Mouse (Mus musculus): ENCODE results near the gene Mvk. TPM values are rescaled to one million over a fixed set of nuclear protein-coding genes. Genes with fewer than 3 reads are reported as not detected.
A peak's percentile ranks its signal among the peaks of the same experiment; 100 is the strongest.

Gene Mvk
- polyA plus RNA-seq, 1 experiment from 2014 or later, result 50.7 TPM

GRCm38 (mm10) chr5:114421561-114422298 is 22.3 kb upstream of the Mvk start:
- Histone ChIP-seq H3K9me3 (no peaks in the 10 kb centered on the region), H3K4me2 (replicated peaks) (no peak overlapping the region), H3K36me3 (peaks cover 49% of the 10 kb centered on the region), H3K4me1 (replicated peaks) (peaks cover 6% of the 10 kb centered on the region; the same call in 1 of the 2 replicates), H3K4me3 (replicated peaks) (no peak overlapping the region), H3K9ac (replicated peaks) (no peak overlapping the region), H3K27me3 (no peaks in the 10 kb centered on the region), H3K27ac (no peak overlapping the region)
- no peak for ATAC-seq
- WGBS, result 81% methylated on average over 11 of the region's 11 CpGs

- whole genome bisulfite sequencing, result 49% methylated on average over 5 of the region's 5 CpGs
- H3K4me3 ChIP-seq (replicated peaks), result no peak overlapping the region
- H3K36me3 ChIP-seq, result peaks cover 40% of the 10 kb centered on the region
- H3K9me3 ChIP-seq, result no peaks in the 10 kb centered on the region
- H3K27me3 ChIP-seq, result no peaks in the 10 kb centered on the region
- ATAC-seq, result no peak
- peaks cover 6% of the 10 kb centered on the region; the same call in 1 of the 2 replicates for H3K4me1 ChIP-seq (replicated peaks)
- no peak overlapping the region for H3K27ac ChIP-seq
- no peak overlapping the region for H3K9ac ChIP-seq (replicated peaks)
- H3K4me2 ChIP-seq (replicated peaks), result no peak overlapping the region
Observed at GRCm38 (mm10) chr5:114422591-114422990, 21.5 kb upstream of the Mvk start.

DNA sequence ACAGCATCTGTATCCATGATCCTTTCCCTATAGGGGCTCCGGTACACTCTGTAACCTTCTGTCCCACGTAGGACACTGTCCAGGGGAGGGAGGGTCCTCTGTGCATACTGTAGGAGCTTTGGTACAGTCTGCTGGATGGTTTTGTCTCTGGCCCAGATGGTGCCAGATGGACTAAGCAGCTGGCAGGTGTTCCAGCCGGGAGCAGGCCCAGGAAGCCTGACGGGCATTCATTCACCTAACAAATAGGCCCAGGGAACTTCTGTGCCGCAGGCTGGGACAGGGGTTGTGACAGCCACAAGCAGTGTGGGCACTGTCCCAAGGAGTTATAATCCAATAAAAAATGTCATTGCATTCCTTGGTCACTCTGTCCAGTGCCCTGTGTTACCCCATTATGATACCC is 20.1 kb upstream of the Mvk start:
- H3K27ac ChIP-seq, result no peak overlapping the region
- no peaks in the 10 kb centered on the region for H3K27me3 ChIP-seq
- H3K9ac ChIP-seq (replicated peaks), result peak overlapping the region; percentile 11; the same call in 1 of the 2 replicates
- 75% methylated on average over 5 of the region's 5 CpGs for WGBS
- H3K4me2 ChIP-seq (replicated peaks), result no peak overlapping the region
- H3K4me3 ChIP-seq (replicated peaks), result no peak overlapping the region
- H3K4me1 ChIP-seq (replicated peaks), result peaks cover 6% of the 10 kb centered on the region; the same call in 1 of the 2 replicates
- peaks cover 26% of the 10 kb centered on the region for H3K36me3 ChIP-seq
- no peak for ATAC-seq
- no peaks in the 10 kb centered on the region for H3K9me3 ChIP-seq

DNA sequence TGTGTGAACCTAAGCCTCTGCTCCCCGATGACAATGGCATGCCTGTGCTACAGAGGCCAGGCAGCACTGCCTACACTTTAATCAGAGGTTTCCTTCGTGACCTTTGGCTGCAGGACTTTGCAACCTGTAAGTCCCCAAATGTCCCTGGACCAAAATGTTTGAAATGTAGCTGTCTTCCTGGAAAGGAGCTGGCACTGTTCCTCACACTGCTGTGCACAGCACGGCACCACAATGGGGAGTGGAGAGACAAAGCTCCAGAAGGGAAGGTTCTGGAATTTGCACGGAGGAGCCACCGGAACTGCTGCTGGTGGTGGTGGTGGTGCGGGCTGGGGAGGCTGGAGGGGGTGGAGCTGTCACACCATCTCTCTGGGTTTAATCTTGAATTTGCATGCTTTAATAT is 17.3 kb upstream of the Mvk start:
- ATAC-seq, result no peak
- no peak overlapping the region for H3K9ac ChIP-seq (replicated peaks)
- no peak overlapping the region for H3K27ac ChIP-seq
- H3K4me2 ChIP-seq (replicated peaks), result no peak overlapping the region
- WGBS, result 76% methylated on average over 6 of the region's 6 CpGs
- H3K27me3 ChIP-seq, result no peaks in the 10 kb centered on the region
- no peak overlapping the region for H3K4me3 ChIP-seq (replicated peaks)
- no peaks in the 10 kb centered on the region for H3K9me3 ChIP-seq
- peaks cover 6% of the 10 kb centered on the region; the same call in 1 of the 2 replicates for H3K4me1 ChIP-seq (replicated peaks)
- H3K36me3 ChIP-seq, result no peaks in the 10 kb centered on the region

DNA sequence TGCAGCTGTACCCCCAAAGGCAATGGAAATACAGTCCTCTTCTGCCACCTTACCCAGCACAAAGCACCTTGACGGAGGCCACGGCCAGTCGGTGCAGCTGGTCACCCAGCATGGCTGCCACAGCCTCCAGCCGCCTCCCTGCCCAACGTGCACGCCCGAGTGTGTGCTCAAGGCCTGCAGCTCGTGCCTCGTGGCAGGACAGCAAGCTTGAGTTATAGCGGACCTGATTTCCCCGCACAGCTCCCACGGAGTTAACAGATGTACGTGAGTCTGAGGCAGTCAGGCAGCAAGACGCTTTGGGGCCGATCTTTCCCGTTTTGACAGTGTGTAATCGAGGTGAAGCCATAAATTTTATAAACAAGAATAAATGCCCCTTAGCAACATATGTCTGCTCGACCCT is 15.4 kb upstream of the Mvk start:
- no peak for ATAC-seq
- Histone ChIP-seq H3K27me3 (no peaks in the 10 kb centered on the region), H3K9me3 (no peaks in the 10 kb centered on the region), H3K4me2 (replicated peaks) (no peak overlapping the region), H3K27ac (no peak overlapping the region), H3K36me3 (0 out of 2 replicates have a peak, but pooled peaks cover 3% of the 10 kb centered on the region), H3K4me3 (replicated peaks) (no peak overlapping the region), H3K4me1 (replicated peaks) (peaks cover 4% of the 10 kb centered on the region; the same call in 1 of the 2 replicates), H3K9ac (replicated peaks) (no peak overlapping the region)
- 80% methylated on average over 18 of the region's 18 CpGs for WGBS

- WGBS, result 88% methylated on average over 7 of the region's 7 CpGs
- ATAC-seq, result no peak
Observed at GRCm38 (mm10) chr5:114429781-114430180, 14.3 kb upstream of the Mvk start.

DNA sequence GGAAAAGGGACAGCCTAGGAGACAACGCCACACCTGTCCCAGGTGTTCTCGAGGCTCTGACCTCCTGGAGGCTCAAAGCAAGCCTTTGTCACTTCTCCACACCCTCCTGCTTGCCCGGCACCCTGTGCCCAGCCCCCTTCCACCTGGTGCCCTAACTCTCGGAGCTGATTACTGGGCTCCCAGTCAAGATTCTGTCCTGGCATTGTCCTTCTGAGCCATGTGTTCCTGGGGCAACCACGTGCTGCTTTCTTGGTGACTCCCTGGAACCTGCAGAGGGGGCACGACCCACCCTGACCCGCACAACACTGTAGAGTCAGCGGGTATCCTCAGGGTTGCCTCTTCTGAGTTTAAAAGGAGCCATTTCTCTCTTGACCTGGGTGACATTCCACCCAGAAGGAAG is 9.7 kb upstream of the Mvk start:
- no peak overlapping the region for H3K9ac ChIP-seq (replicated peaks)
- H3K4me3 ChIP-seq (replicated peaks), result no peak overlapping the region
- H3K36me3 ChIP-seq, result peaks cover 39% of the 10 kb centered on the region
- H3K4me1 ChIP-seq (replicated peaks), result no peaks in the 10 kb centered on the region
- 93% methylated on average over 8 of the region's 8 CpGs for WGBS
- H3K9me3 ChIP-seq, result no peaks in the 10 kb centered on the region
- no peak overlapping the region for H3K4me2 ChIP-seq (replicated peaks)
- no peaks in the 10 kb centered on the region for H3K27me3 ChIP-seq
- no peak for ATAC-seq
- no peak overlapping the region for H3K27ac ChIP-seq

More at GRCm38 (mm10) chr5:114429781-114430180, 14.3 kb upstream of the Mvk start:
- Histone ChIP-seq H3K4me2 (replicated peaks) (no peak overlapping the region), H3K9ac (replicated peaks) (no peak overlapping the region), H3K27me3 (no peaks in the 10 kb centered on the region), H3K27ac (no peak overlapping the region), H3K4me1 (replicated peaks) (no peaks in the 10 kb centered on the region), H3K4me3 (replicated peaks) (no peak overlapping the region), H3K36me3 (peaks cover 7% of the 10 kb centered on the region; the same call in 1 of the 2 replicates), H3K9me3 (no peaks in the 10 kb centered on the region)

- no peak overlapping the region for H3K9ac ChIP-seq (replicated peaks)
- no peak overlapping the region for H3K4me2 ChIP-seq (replicated peaks)
- H3K27me3 ChIP-seq, result no peaks in the 10 kb centered on the region
- no peaks in the 10 kb centered on the region for H3K9me3 ChIP-seq
- H3K4me1 ChIP-seq (replicated peaks), result no peaks in the 10 kb centered on the region
- no peak overlapping the region for H3K27ac ChIP-seq
- no peak for ATAC-seq
- H3K36me3 ChIP-seq, result peaks cover 39% of the 10 kb centered on the region
- 92% methylated on average over 14 of the region's 14 CpGs for WGBS
- H3K4me3 ChIP-seq (replicated peaks), result no peak overlapping the region
Observed at GRCm38 (mm10) chr5:114435588-114435987, 8.5 kb upstream of the Mvk start.

GRCm38 (mm10) chr5:114444368-114444692 is 261 bp downstream of the Mvk start:
- no peaks in the 10 kb centered on the region for H3K27me3 ChIP-seq
- H3K9me3 ChIP-seq, result no peaks in the 10 kb centered on the region
- peak overlapping the region; percentile 68 for H3K4me2 ChIP-seq (replicated peaks)
- peaks cover 11% of the 10 kb centered on the region for H3K4me1 ChIP-seq (replicated peaks)
- H3K27ac ChIP-seq, result no peak overlapping the region
- WGBS, result under 1% methylated on average over 21 of the region's 21 CpGs
- H3K9ac ChIP-seq (replicated peaks), result peak overlapping the region; percentile 72
- peaks cover 30% of the 10 kb centered on the region for H3K36me3 ChIP-seq
- peak overlapping the region; percentile 68 for H3K4me3 ChIP-seq (replicated peaks)
- ATAC-seq, result no peak; the same call in 1 of the 2 replicates

- H3K9ac ChIP-seq (replicated peaks), result no peak overlapping the region
- 92% methylated on average over 4 of the region's 4 CpGs for WGBS
- no peaks in the 10 kb centered on the region for H3K9me3 ChIP-seq
- peaks cover 69% of the 10 kb centered on the region for H3K36me3 ChIP-seq
- no peak overlapping the region for H3K27ac ChIP-seq
- no peak for ATAC-seq
- H3K4me1 ChIP-seq (replicated peaks), result peaks cover 11% of the 10 kb centered on the region
- H3K4me2 ChIP-seq (replicated peaks), result no peak overlapping the region
- no peaks in the 10 kb centered on the region for H3K27me3 ChIP-seq
- H3K4me3 ChIP-seq (replicated peaks), result no peak overlapping the region
Observed at GRCm38 (mm10) chr5:114449011-114449410, 4.9 kb downstream of the Mvk start.

DNA sequence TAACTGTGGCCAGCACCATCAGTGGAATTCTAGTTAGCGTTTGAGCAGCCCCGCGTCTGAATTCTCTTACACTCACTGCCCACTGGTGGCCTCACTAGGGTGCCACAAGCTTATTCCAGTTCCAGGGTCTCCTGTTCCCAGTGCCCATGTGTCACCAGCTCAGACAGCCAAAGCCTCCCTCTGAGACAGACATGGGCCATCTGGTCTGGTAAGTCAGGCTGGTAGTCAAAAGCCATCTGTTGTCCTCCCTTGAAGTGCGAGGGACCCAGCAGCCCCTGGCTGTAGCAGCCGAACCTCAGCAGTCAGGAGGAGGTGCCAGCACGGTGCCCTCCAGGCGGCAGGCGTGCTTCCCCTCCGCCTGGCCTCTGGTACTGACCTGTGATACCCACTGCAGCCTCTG is 12.2 kb downstream of the Mvk start:
- H3K4me2 ChIP-seq (replicated peaks), result no peak overlapping the region
- peaks cover 6% of the 10 kb centered on the region for H3K4me1 ChIP-seq (replicated peaks)
- H3K4me3 ChIP-seq (replicated peaks), result no peak overlapping the region
- H3K9ac ChIP-seq (replicated peaks), result no peak overlapping the region
- ATAC-seq, result no peak
- WGBS, result 76% methylated on average over 9 of the region's 9 CpGs
- H3K27ac ChIP-seq, result peak overlapping the region; percentile 11; the same call in 1 of the 2 replicates
- H3K27me3 ChIP-seq, result peaks cover 7% of the 10 kb centered on the region; the same call in 1 of the 2 replicates
- no peaks in the 10 kb centered on the region for H3K9me3 ChIP-seq
- peaks cover 32% of the 10 kb centered on the region for H3K36me3 ChIP-seq

DNA sequence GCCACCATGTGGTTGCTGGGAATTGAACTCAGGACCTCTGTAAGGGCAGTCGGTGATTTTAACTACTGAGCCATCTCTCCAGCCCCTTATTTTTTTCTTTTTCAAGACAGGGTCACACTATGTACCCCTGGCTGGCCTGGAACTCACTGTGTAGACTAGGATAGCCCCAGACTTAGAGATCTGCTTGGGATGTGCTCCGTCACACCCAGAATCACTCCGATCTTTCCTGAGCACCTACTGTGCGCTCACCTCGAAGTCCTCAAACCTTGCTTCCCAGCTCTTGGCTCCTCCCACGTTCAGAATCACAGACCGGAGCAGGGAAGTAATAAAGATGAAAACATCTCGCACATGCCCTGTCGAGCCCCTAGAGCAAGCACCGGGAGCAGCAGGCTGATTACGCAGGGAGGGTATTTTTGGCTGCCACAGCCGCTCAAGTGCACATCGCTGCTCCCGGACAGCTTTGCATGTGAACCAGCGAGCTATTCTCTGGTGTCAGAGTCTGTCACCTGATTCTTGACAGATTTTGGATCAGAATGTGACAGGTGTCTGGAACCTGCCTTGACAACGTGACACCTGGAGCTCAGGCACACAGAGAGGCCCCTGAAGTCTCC is 13.0 kb downstream of the Mvk start:
- H3K27ac ChIP-seq, result no peak overlapping the region
- H3K4me1 ChIP-seq (replicated peaks), result peaks cover 11% of the 10 kb centered on the region
- no peak for ATAC-seq
- no peak overlapping the region for H3K4me3 ChIP-seq (replicated peaks)
- WGBS, result 82% methylated on average over 16 of the region's 16 CpGs
- peaks cover 7% of the 10 kb centered on the region for H3K27me3 ChIP-seq
- no peaks in the 10 kb centered on the region for H3K9me3 ChIP-seq
- no peak overlapping the region for H3K9ac ChIP-seq (replicated peaks)
- H3K36me3 ChIP-seq, result peaks cover 24% of the 10 kb centered on the region
- H3K4me2 ChIP-seq (replicated peaks), result no peak overlapping the region
